In genomic region chr14:22161416-22161815, GRCm38 (mm10) we compare ENCODE assay signal across 20 mouse cellular contexts.
DNase-seq lines count a peak whose midpoint lies in the region.
"Had no signal": no experiment of that assay in that cellular context is flagged by ENCODE, and none has a peak within 500 bp of the region (broad histone marks: within the 10 kb centered on the region; RNA-seq: fewer than 3 reads in every experiment).

No protein-coding gene starts in this region.

- no peaks in the 10 kb centered on the region for H3K36me3 ChIP-seq in midbrain, embryonic 10.5 days
- H3K36me3 ChIP-seq: embryonic facial prominence, embryonic 13.5 days; forebrain, embryonic 15.5 days; heart, embryonic 15.5 days; lung, embryonic 15.5 days; midbrain, embryonic 15.5 days; neural tube, embryonic 15.5 days had no signal

- H3K4me1 ChIP-seq in midbrain, embryonic 10.5 days: peaks cover 14% of the 10 kb centered on the region
- H3K4me1 ChIP-seq: forebrain, embryonic 15.5 days; heart, embryonic 15.5 days; midbrain, embryonic 15.5 days had no signal

- WGBS in midbrain, embryonic 10.5 days: 40% methylated on average over 3 of the region's 3 CpGs

- H3K27me3 ChIP-seq in midbrain, embryonic 10.5 days (ENCODE audit: low read depth, poor library complexity, severe bottlenecking): peaks cover 58% of the 10 kb centered on the region
- H3K27me3 ChIP-seq: embryonic facial prominence, embryonic 13.5 days; heart, embryonic 15.5 days; lung, embryonic 15.5 days; midbrain, embryonic 15.5 days had no signal

- H3K27ac ChIP-seq in midbrain, embryonic 10.5 days (replicated peaks): no peak overlapping the region
- H3K27ac ChIP-seq: embryonic facial prominence, embryonic 13.5 days; forebrain, embryonic 15.5 days; heart, embryonic 15.5 days; hindbrain, postnatal 0 days; lung, embryonic 15.5 days; midbrain, embryonic 15.5 days; neural tube, embryonic 15.5 days; stomach, postnatal 0 days had no signal

- DNase-seq in adrenal gland, adult 2 months: peak; percentile 30
- no peak for DNase-seq in adrenal gland, adult 18-20 months (ENCODE audit: low spot score in 2 of 2)
- DNase-seq in adrenal gland, postnatal 14 days: peak; percentile 44
- peak; percentile 36 to 43 for DNase-seq in kidney, adult 8-10 months
- DNase-seq in kidney, postnatal 14 days: peak; percentile 53
- DNase-seq in midbrain, embryonic 10.5 days (ENCODE audit: low spot score): no peak
- DNase-seq in thymus, postnatal 10 days (ENCODE audit: low spot score in 2 of 2): no peak
- DNase-seq: cerebellum, adult 11 months; cerebellum, postnatal 10 days; gastrocnemius, postnatal 25 days; right cerebral cortex, postnatal 4 days; thymus, postnatal 14 days had no signal

- no peak overlapping the region for H3K4me3 ChIP-seq in midbrain, embryonic 10.5 days
- H3K4me3 ChIP-seq: embryonic facial prominence, embryonic 13.5 days; forebrain, embryonic 15.5 days; heart, embryonic 15.5 days; lung, embryonic 15.5 days; midbrain, embryonic 15.5 days; neural tube, embryonic 15.5 days had no signal

- H3K9me3 ChIP-seq in midbrain, embryonic 10.5 days (replicated peaks): no peaks in the 10 kb centered on the region
- H3K9me3 ChIP-seq: embryonic facial prominence, embryonic 13.5 days; forebrain, embryonic 15.5 days; heart, embryonic 15.5 days; lung, embryonic 15.5 days; midbrain, embryonic 15.5 days; neural tube, embryonic 15.5 days had no signal

Comparison
In these comparisons a context has a peak if more than half of its experiments do, and no peak if none do; other contexts are left out.
1. DNase-seq: peak in adrenal gland, adult 2 months (single experiment), adrenal gland, postnatal 14 days (single experiment), kidney, adult 8-10 months (2 of 2) and kidney, postnatal 14 days (single experiment); none in adrenal gland, adult 18-20 months (0 of 2), midbrain, embryonic 10.5 days (single experiment) and thymus, postnatal 10 days (0 of 2).